Mouse (Mus musculus): ENCODE data around the gene Tgm2.

GRCm38 (mm10) chr2:158109516-158109915 lies 36.7 kb downstream of the Tgm2 start:
- TF ChIP-seq POLR2A (IDR thresholded peaks at IDR 0.05; ENCODE audit: low read depth, low read length) (no peak), CTCF (IDR thresholded peaks at IDR 0.05; ENCODE audit: extremely low read depth, insufficient read depth, insufficient read length, insufficient replicate concordance) (no peak)
